Mouse (Mus musculus): ENCODE measurements around the gene Mgll. TPM values are rescaled to one million over a fixed set of nuclear protein-coding genes. Genes with fewer than 3 reads are reported as not detected.

The Mgll gene
- polyA plus RNA-seq, 1 experiment from 2014 or later, result 4.6 TPM

- Histone ChIP-seq H3K9me3 (ENCODE audit: control insufficient read depth, low read length) (no peaks in the 10 kb centered on the region), H3K27me3 (ENCODE audit: control insufficient read depth, insufficient read depth, low read length) (no peaks in the 10 kb centered on the region), H3K4me2 (replicated peaks; ENCODE audit: low read depth, low read length) (no peak overlapping the region), H3K27ac (ENCODE audit: low read depth, low read length) (no peak overlapping the region), H3K9ac (ENCODE audit: low read depth, low read length) (no peak overlapping the region), H3K4me1 (replicated peaks; ENCODE audit: control insufficient read depth, insufficient read depth, low read length) (no peaks in the 10 kb centered on the region), H3K36me3 (ENCODE audit: control insufficient read depth, insufficient read depth, low read length) (no peaks in the 10 kb centered on the region), H3K4me3 (ENCODE audit: low read depth, low read length) (no peak overlapping the region)
- peak; percentile 17; the same call in 1 of the 2 replicates for ATAC-seq (ENCODE audit: low FRiP score)
- 22% methylated on average over 5 of the region's 5 CpGs for WGBS
- DNase-seq (ENCODE audit: low spot score), result peak; percentile 86
These were observed 131.4 kb downstream of the Mgll start for GRCm38 (mm10) chr6:88855636-88856035.

- WGBS, result 47% methylated on average over 9 of the region's 9 CpGs
- Histone ChIP-seq H3K4me3 (ENCODE audit: low read depth, low read length) (no peak overlapping the region), H3K36me3 (ENCODE audit: control insufficient read depth, insufficient read depth, low read length) (peaks cover 6% of the 10 kb centered on the region; the same call in 1 of the 2 replicates), H3K27ac (ENCODE audit: low read depth, low read length) (no peak overlapping the region), H3K27me3 (ENCODE audit: control insufficient read depth, insufficient read depth, low read length) (no peaks in the 10 kb centered on the region), H3K9ac (ENCODE audit: low read depth, low read length) (no peak overlapping the region), H3K4me2 (replicated peaks; ENCODE audit: low read depth, low read length) (no peak overlapping the region), H3K9me3 (ENCODE audit: control insufficient read depth, low read length) (no peaks in the 10 kb centered on the region), H3K4me1 (replicated peaks; ENCODE audit: control insufficient read depth, insufficient read depth, low read length) (no peaks in the 10 kb centered on the region)
- no peak for DNase-seq (ENCODE audit: low spot score)
- ATAC-seq (ENCODE audit: low FRiP score), result no peak
These were observed 133.0 kb downstream of the Mgll start for GRCm38 (mm10) chr6:88857249-88857648.

- Histone ChIP-seq H3K36me3 (ENCODE audit: control insufficient read depth, insufficient read depth, low read length) (peaks cover 8% of the 10 kb centered on the region), H3K27ac (ENCODE audit: low read depth, low read length) (no peak overlapping the region), H3K27me3 (ENCODE audit: control insufficient read depth, insufficient read depth, low read length) (no peaks in the 10 kb centered on the region), H3K4me1 (replicated peaks; ENCODE audit: control insufficient read depth, insufficient read depth, low read length) (no peaks in the 10 kb centered on the region), H3K4me2 (replicated peaks; ENCODE audit: low read depth, low read length) (no peak overlapping the region), H3K9me3 (ENCODE audit: control insufficient read depth, low read length) (no peaks in the 10 kb centered on the region), H3K9ac (ENCODE audit: low read depth, low read length) (no peak overlapping the region), H3K4me3 (ENCODE audit: low read depth, low read length) (no peak overlapping the region)
- 87% methylated on average over 6 of the region's 6 CpGs for WGBS
- no peak for ATAC-seq (ENCODE audit: low FRiP score)
- DNase-seq (ENCODE audit: low spot score), result no peak
These were observed 133.6 kb downstream of the Mgll start for GRCm38 (mm10) chr6:88857830-88858229.

- peaks cover 12% of the 10 kb centered on the region for H3K36me3 ChIP-seq (ENCODE audit: control insufficient read depth, insufficient read depth, low read length)
These were observed 134.1 kb downstream of the Mgll start for GRCm38 (mm10) chr6:88858341-88858740.

GRCm38 (mm10) chr6:88860914-88861313, 136.7 kb downstream of the Mgll start:
- peak; percentile 65 for DNase-seq (ENCODE audit: low spot score)
- Histone ChIP-seq H3K9me3 (ENCODE audit: control insufficient read depth, low read length) (no peaks in the 10 kb centered on the region), H3K27ac (ENCODE audit: low read depth, low read length) (no peak overlapping the region), H3K4me2 (replicated peaks; ENCODE audit: low read depth, low read length) (no peak overlapping the region), H3K4me1 (replicated peaks; ENCODE audit: control insufficient read depth, insufficient read depth, low read length) (no peaks in the 10 kb centered on the region), H3K4me3 (ENCODE audit: low read depth, low read length) (no peak overlapping the region), H3K9ac (ENCODE audit: low read depth, low read length) (no peak overlapping the region), H3K36me3 (ENCODE audit: control insufficient read depth, insufficient read depth, low read length) (peaks cover 14% of the 10 kb centered on the region), H3K27me3 (ENCODE audit: control insufficient read depth, insufficient read depth, low read length) (no peaks in the 10 kb centered on the region)
- no peak for ATAC-seq (ENCODE audit: low FRiP score)
- 29% methylated on average over 2 of the region's 2 CpGs for WGBS

More at GRCm38 (mm10) chr6:88858341-88858740, 134.1 kb downstream of the Mgll start:
- ATAC-seq (ENCODE audit: low FRiP score) (no peak), DNase-seq (ENCODE audit: low spot score) (no peak)
- Histone ChIP-seq H3K27ac (ENCODE audit: low read depth, low read length) (no peak overlapping the region), H3K4me3 (ENCODE audit: low read depth, low read length) (no peak overlapping the region), H3K9ac (ENCODE audit: low read depth, low read length) (no peak overlapping the region), H3K27me3 (ENCODE audit: control insufficient read depth, insufficient read depth, low read length) (no peaks in the 10 kb centered on the region), H3K4me2 (replicated peaks; ENCODE audit: low read depth, low read length) (no peak overlapping the region), H3K9me3 (ENCODE audit: control insufficient read depth, low read length) (no peaks in the 10 kb centered on the region), H3K4me1 (replicated peaks; ENCODE audit: control insufficient read depth, insufficient read depth, low read length) (no peaks in the 10 kb centered on the region)
- 77% methylated on average over 7 of the region's 7 CpGs for WGBS

- peaks cover 14% of the 10 kb centered on the region for H3K36me3 ChIP-seq (ENCODE audit: control insufficient read depth, insufficient read depth, low read length)
- H3K27me3 ChIP-seq (ENCODE audit: control insufficient read depth, insufficient read depth, low read length), result no peaks in the 10 kb centered on the region
- ATAC-seq (ENCODE audit: low FRiP score) (no peak), DNase-seq (ENCODE audit: low spot score) (no peak)
- H3K4me3 ChIP-seq (ENCODE audit: low read depth, low read length), result no peak overlapping the region
- 84% methylated on average over 7 of the region's 7 CpGs for WGBS
- no peak overlapping the region for H3K27ac ChIP-seq (ENCODE audit: low read depth, low read length)
- no peak overlapping the region for H3K9ac ChIP-seq (ENCODE audit: low read depth, low read length)
- H3K9me3 ChIP-seq (ENCODE audit: control insufficient read depth, low read length), result no peaks in the 10 kb centered on the region
- H3K4me2 ChIP-seq (replicated peaks; ENCODE audit: low read depth, low read length), result no peak overlapping the region
- H3K4me1 ChIP-seq (replicated peaks; ENCODE audit: control insufficient read depth, insufficient read depth, low read length), result no peaks in the 10 kb centered on the region
These were observed 141.5 kb downstream of the Mgll start for GRCm38 (mm10) chr6:88865704-88866103.

GRCm38 (mm10) chr6:88869459-88869858, 145.2 kb downstream of the Mgll start:
- Histone ChIP-seq H3K4me3 (ENCODE audit: low read depth, low read length) (no peak overlapping the region), H3K27ac (ENCODE audit: low read depth, low read length) (no peak overlapping the region), H3K36me3 (ENCODE audit: control insufficient read depth, insufficient read depth, low read length) (no peaks in the 10 kb centered on the region), H3K4me1 (replicated peaks; ENCODE audit: control insufficient read depth, insufficient read depth, low read length) (no peaks in the 10 kb centered on the region), H3K9ac (ENCODE audit: low read depth, low read length) (no peak overlapping the region), H3K9me3 (ENCODE audit: control insufficient read depth, low read length) (no peaks in the 10 kb centered on the region), H3K4me2 (replicated peaks; ENCODE audit: low read depth, low read length) (no peak overlapping the region), H3K27me3 (ENCODE audit: control insufficient read depth, insufficient read depth, low read length) (0 out of 2 replicates have a peak, but pooled peaks cover under 1% of the 10 kb centered on the region)
- DNase-seq (ENCODE audit: low spot score), result no peak
- WGBS, result 88% methylated on average over 7 of the region's 7 CpGs
- no peak for ATAC-seq (ENCODE audit: low FRiP score)

GRCm38 (mm10) chr6:88870594-88870993, 146.4 kb downstream of the Mgll start:
- 68% methylated on average over 4 of the region's 4 CpGs for WGBS
- no peak overlapping the region for H3K4me2 ChIP-seq (replicated peaks; ENCODE audit: low read depth, low read length)
- H3K4me1 ChIP-seq (replicated peaks; ENCODE audit: control insufficient read depth, insufficient read depth, low read length), result no peaks in the 10 kb centered on the region
- H3K4me3 ChIP-seq (ENCODE audit: low read depth, low read length), result no peak overlapping the region
- H3K27me3 ChIP-seq (ENCODE audit: control insufficient read depth, insufficient read depth, low read length), result peaks cover 4% of the 10 kb centered on the region; the same call in 1 of the 2 replicates
- ATAC-seq (ENCODE audit: low FRiP score) (no peak), DNase-seq (ENCODE audit: low spot score) (no peak)
- no peaks in the 10 kb centered on the region for H3K36me3 ChIP-seq (ENCODE audit: control insufficient read depth, insufficient read depth, low read length)
- no peaks in the 10 kb centered on the region; the same call in 1 of the 2 replicates for H3K9me3 ChIP-seq (ENCODE audit: control insufficient read depth, low read length)
- no peak overlapping the region for H3K9ac ChIP-seq (ENCODE audit: low read depth, low read length)
- no peak overlapping the region for H3K27ac ChIP-seq (ENCODE audit: low read depth, low read length)

GRCm38 (mm10) chr6:88871546-88871945, 147.3 kb downstream of the Mgll start:
- no peak overlapping the region for H3K9ac ChIP-seq (ENCODE audit: low read depth, low read length)
- no peak overlapping the region; the same call in 1 of the 2 replicates for H3K27ac ChIP-seq (ENCODE audit: low read depth, low read length)
- no peaks in the 10 kb centered on the region for H3K36me3 ChIP-seq (ENCODE audit: control insufficient read depth, insufficient read depth, low read length)
- H3K4me1 ChIP-seq (replicated peaks; ENCODE audit: control insufficient read depth, insufficient read depth, low read length), result no peaks in the 10 kb centered on the region
- no peak overlapping the region for H3K4me3 ChIP-seq (ENCODE audit: low read depth, low read length)
- WGBS, result 58% methylated on average over 8 of the region's 8 CpGs
- ATAC-seq (ENCODE audit: low FRiP score) (no peak), DNase-seq (ENCODE audit: low spot score) (no peak)
- peaks cover 4% of the 10 kb centered on the region; the same call in 1 of the 2 replicates for H3K27me3 ChIP-seq (ENCODE audit: control insufficient read depth, insufficient read depth, low read length)
- H3K9me3 ChIP-seq (ENCODE audit: control insufficient read depth, low read length), result no peaks in the 10 kb centered on the region; the same call in 1 of the 2 replicates
- no peak overlapping the region for H3K4me2 ChIP-seq (replicated peaks; ENCODE audit: low read depth, low read length)
